Mouse (Mus musculus): ENCODE measurements at regions not wholly inside any gene's neighbourhood (a gene's known extent, or its start where the extent isn't known, plus 50 kb on each side); places are given as distances from the start of the nearest gene placed in this dataset.

DNA sequence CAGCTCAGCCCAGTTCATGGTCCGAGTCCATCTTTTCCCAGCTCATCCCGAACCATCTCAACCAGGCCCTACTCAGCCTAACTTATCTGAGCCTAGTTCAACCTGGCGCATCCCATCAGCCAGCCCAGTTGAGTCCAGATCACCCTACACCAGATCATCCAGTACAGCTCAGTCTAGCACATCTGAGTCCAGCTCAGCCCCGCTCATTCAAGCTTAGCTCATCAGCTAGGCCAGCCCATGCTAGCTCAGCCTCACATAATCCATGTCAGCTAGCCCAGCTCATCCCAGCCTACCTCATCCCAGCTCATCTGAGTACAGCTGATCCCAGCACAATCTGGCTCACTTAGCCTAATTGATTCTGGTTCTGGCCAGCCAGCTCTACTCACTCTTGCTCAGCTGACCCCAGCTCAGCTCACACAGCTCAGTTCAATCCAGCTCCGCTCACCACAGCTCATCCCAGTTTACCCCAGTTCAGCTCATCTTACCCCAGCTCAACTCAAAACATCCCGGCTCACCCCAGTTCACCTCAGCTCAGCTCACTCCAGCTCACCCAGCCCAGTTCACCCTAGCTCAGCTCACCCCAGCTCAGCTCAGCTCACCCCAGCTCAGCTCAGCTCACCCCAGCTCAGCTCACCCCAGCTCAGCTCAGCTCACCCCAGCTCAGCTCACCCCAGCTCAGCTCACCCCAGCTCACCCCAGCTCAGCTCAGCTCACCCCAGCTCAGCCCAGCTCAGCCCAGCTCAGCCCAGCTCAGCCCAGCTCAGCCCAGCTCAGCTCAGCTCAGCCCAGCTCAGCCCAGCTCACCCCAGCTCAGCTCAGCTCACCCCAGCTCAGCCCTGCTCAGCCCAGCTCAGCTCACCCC lies 65.3 kb upstream of the Adam6b start:
- DNase-seq = peak; percentile 35

GRCm38 (mm10) chr12:113424598-113425208 lies 64.6 kb upstream of the Adam6b start:
- peak; percentile 28 for DNase-seq

GRCm38 (mm10) chr12:113425209-113426070 lies 63.9 kb upstream of the Adam6b start:
- DNase-seq = peak; percentile 2

- no peak for DNase-seq
Observed at GRCm38 (mm10) chr12:113426636-113427035, 62.7 kb upstream of the Adam6b start.

DNA sequence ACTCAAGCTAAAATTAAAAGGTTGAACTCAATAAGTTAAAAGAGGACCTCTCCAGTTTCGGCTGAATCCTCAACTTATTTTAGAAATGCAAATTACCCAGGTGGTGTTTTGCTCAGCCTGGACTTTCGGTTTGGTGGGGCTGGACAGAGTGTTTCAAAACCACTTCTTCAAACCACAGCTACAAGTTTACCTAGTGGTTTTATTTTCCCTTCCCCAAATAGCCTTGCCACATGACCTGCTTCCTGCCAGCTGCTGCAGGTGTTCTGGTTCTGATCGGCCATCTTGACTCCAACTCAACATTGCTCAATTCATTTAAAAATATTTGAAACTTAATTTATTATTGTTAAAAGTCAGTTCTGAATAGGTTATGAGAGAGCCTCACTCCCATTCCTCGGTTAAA lies 62.0 kb upstream of the Adam6b start:
- no peak for DNase-seq

- DNase-seq = no peak
Observed at GRCm38 (mm10) chr12:113428461-113428860, 60.9 kb upstream of the Adam6b start.

- DNase-seq = no peak
Observed at GRCm38 (mm10) chr12:113428901-113429300, 60.4 kb upstream of the Adam6b start.

DNA sequence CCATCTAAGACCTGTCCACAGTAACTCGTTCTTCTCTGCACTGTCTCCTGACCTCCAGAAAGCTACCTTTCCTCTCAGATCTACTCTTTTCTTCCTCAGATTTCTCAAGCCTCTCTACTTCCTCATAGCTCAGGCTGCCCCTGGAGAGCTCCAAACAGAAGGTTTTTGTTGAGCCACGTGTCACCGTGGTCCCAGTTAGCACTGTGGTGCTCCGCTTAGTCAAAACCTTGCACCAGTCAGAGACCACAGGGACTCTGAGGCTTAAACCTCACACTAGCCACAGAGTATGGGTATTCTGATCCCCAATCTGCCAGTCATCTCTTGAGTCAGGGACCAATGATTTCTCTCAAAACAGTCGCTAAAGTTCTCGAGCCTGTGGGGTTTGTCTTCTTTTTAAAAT lies 59.0 kb upstream of the Adam6b start:
- DNase-seq = no peak

Small RNAs in the stretch of these regions (microRNA-seq; reads per million reads assigned to microRNA genes)
- gene Gm22175 (0 reads per million in 2 experiments), gene Gm24022 (0 reads per million in 2 experiments), gene Gm25747 (0 reads per million in 2 experiments)
